Mouse (Mus musculus) limb, embryonic 14.5 days (tissue): ENCODE measurements at regions not wholly inside any gene's neighbourhood (a gene's known extent, or its start where the extent isn't known, plus 50 kb on each side); places are given as distances from the start of the nearest gene placed in this dataset.
"Not testable (repeated sequence)": the region's sequence is repeated elsewhere in the genome, so short reads cannot be mapped to it uniquely, and the experiment has no call there.

Experiments
- ATAC-seq: fragments of 200-750 bp; cut with Nextera tagmentation; 2 replicates; pipeline ENCODE4 v1.8.0; 2017; ENCODE audit warnings: low read depth, moderate number of reproducible peaks, moderate TSS enrichment; ENCODE audit not compliant: low FRiP score
- DNase-seq: peaks from one replicate; pipeline ENCODE4 v3.0.0-alpha.2; 2015; ENCODE audit warnings: low spot score
- H3K27ac ChIP-seq: fragments of 300-500 bp; sonication (generic); replicated peaks from 2 replicates; pipeline ENCODE4 v1.5.1; 2014; ENCODE audit warnings: low read depth, mild to moderate bottlenecking, low read length, moderate library complexity, mixed read lengths
- H3K27me3 ChIP-seq: fragments of 300-500 bp; sonication (generic); 2 replicates; pipeline ENCODE4 v1.6.1; 2014; ENCODE audit warnings: low read length, mixed read lengths; ENCODE audit not compliant: control insufficient read depth, insufficient read depth
- H3K36me3 ChIP-seq: fragments of 300-500 bp; sonication (generic); 2 replicates; pipeline ENCODE4 v1.6.1; 2014; ENCODE audit warnings: mild to moderate bottlenecking, low read length, moderate library complexity, mixed read lengths; ENCODE audit not compliant: control insufficient read depth, insufficient read depth
- H3K4me1 ChIP-seq: fragments of 300-500 bp; sonication (generic); 2 replicates; pipeline ENCODE4 v1.6.1; 2014; ENCODE audit warnings: antibody characterized with exemption, low read length, mixed read lengths; ENCODE audit not compliant: control insufficient read depth, insufficient read depth
- H3K4me2 ChIP-seq: fragments of 300-500 bp; sonication (generic); replicated peaks from 2 replicates; pipeline ENCODE4 v1.6.1; 2014; ENCODE audit warnings: low read depth, mild to moderate bottlenecking, low read length, moderate library complexity; ENCODE audit not compliant: severe bottlenecking
- H3K4me3 ChIP-seq: fragments of 300-500 bp; sonication (generic); replicated peaks from 2 replicates; pipeline ENCODE4 v1.5.1; 2014; ENCODE audit warnings: low read length
- H3K9ac ChIP-seq: fragments of 300-500 bp; sonication (generic); 2 replicates; pipeline ENCODE4 v1.6.1; 2014; ENCODE audit warnings: mild to moderate bottlenecking, low read depth, low read length, moderate library complexity; ENCODE audit not compliant: severe bottlenecking
- H3K9me3 ChIP-seq: fragments of 300-500 bp; sonication (generic); 2 replicates; pipeline ENCODE4 v1.6.1; 2016; ENCODE audit warnings: low read length; ENCODE audit not compliant: control insufficient read depth
- POLR2A ChIP-seq: fragments of 200-500 bp; IDR thresholded peaks from 2 replicates; pipeline ENCODE4 v1.8.0; 2012; ENCODE audit warnings: inconsistent platforms, mild to moderate bottlenecking, moderate library complexity, borderline replicate concordance; ENCODE audit not compliant: insufficient read depth, insufficient read length; ENCODE audit errors: extremely low read depth
- WGBS: fragments of 180-500 bp; shearing (Covaris S2); extraction: QIAGEN DNeasy Blood & Tissue Kit; methylation state at CpG from one replicate; pipeline ENCODE4 v1.1.7; 2014; 5-methylcytosine and 5-hydroxymethylcytosine counted together

GRCm38 (mm10) chr19:35529276-35529675 is 528.0 kb downstream of the Htr7 start:
- WGBS = 49% methylated on average over 1 of the region's 1 CpGs
- no peak overlapping the region for H3K4me2 ChIP-seq

GRCm38 (mm10) chr19:35493721-35494120 is 563.6 kb downstream of the Htr7 start:
- DNase-seq = peak; percentile 63

More at GRCm38 (mm10) chr19:35529276-35529675, 528.0 kb downstream of the Htr7 start:
- Histone ChIP-seq H3K9ac (no peak overlapping the region), H3K27me3 (no peaks in the 10 kb centered on the region), H3K9me3 (no peaks in the 10 kb centered on the region), H3K4me3 (no peak overlapping the region), H3K27ac (no peak overlapping the region), H3K4me1 (no peaks in the 10 kb centered on the region), H3K36me3 (no peaks in the 10 kb centered on the region)
- ATAC-seq (no peak), DNase-seq (no peak)
- no peak for TF ChIP-seq POLR2A

GRCm38 (mm10) chr19:35491354-35491753 is 566.0 kb downstream of the Htr7 start:
- H3K27me3 ChIP-seq = no peaks in the 10 kb centered on the region
- TF ChIP-seq POLR2A = no peak
- WGBS = 82% methylated on average over 8 of the region's 8 CpGs
- no peaks in the 10 kb centered on the region for H3K4me1 ChIP-seq
- H3K9me3 ChIP-seq = no peaks in the 10 kb centered on the region
- no peak overlapping the region for H3K4me2 ChIP-seq
- H3K9ac ChIP-seq = no peak overlapping the region
- no peak overlapping the region for H3K27ac ChIP-seq
- H3K4me3 ChIP-seq = no peak overlapping the region
- DNase-seq (no peak), ATAC-seq (no peak)
- no peaks in the 10 kb centered on the region for H3K36me3 ChIP-seq

More at GRCm38 (mm10) chr19:35493721-35494120, 563.6 kb downstream of the Htr7 start:
- ATAC-seq = no peak
- TF ChIP-seq POLR2A = no peak
- H3K36me3 ChIP-seq = no peaks in the 10 kb centered on the region
- H3K4me3 ChIP-seq = no peak overlapping the region
- H3K27me3 ChIP-seq = no peaks in the 10 kb centered on the region
- no peaks in the 10 kb centered on the region for H3K9me3 ChIP-seq
- no peak overlapping the region for H3K4me2 ChIP-seq
- no peak overlapping the region for H3K27ac ChIP-seq
- WGBS = 39% methylated on average over 4 of the region's 4 CpGs
- no peaks in the 10 kb centered on the region for H3K4me1 ChIP-seq
- H3K9ac ChIP-seq = no peak overlapping the region

GRCm38 (mm10) chr19:35485616-35486015 is 563.5 kb downstream of the Kif20b start:
- 91% methylated on average over 2 of the region's 2 CpGs for WGBS

GRCm38 (mm10) chr19:35482469-35482868 is 560.3 kb downstream of the Kif20b start:
- H3K27ac ChIP-seq = no peak overlapping the region
- H3K9ac ChIP-seq = no peak overlapping the region
- H3K36me3 ChIP-seq = no peaks in the 10 kb centered on the region
- no peaks in the 10 kb centered on the region for H3K27me3 ChIP-seq
- no peaks in the 10 kb centered on the region for H3K9me3 ChIP-seq
- H3K4me1 ChIP-seq = no peaks in the 10 kb centered on the region
- ATAC-seq = no peak
- TF ChIP-seq POLR2A = no peak
- WGBS = 69% methylated on average over 1 of the region's 1 CpGs
- H3K4me3 ChIP-seq = no peak overlapping the region
- H3K4me2 ChIP-seq = no peak overlapping the region
- DNase-seq = no peak

More at GRCm38 (mm10) chr19:35485616-35486015, 563.5 kb downstream of the Kif20b start:
- H3K27ac ChIP-seq, H3K4me1 ChIP-seq, H3K4me3 ChIP-seq, H3K9ac ChIP-seq, DNase-seq, H3K27me3 ChIP-seq, H3K9me3 ChIP-seq, H3K36me3 ChIP-seq, ATAC-seq, H3K4me2 ChIP-seq: not testable (repeated sequence)

GRCm38 (mm10) chr19:35453942-35454341 is 531.8 kb downstream of the Kif20b start:
- Histone ChIP-seq H3K36me3 (no peaks in the 10 kb centered on the region), H3K27ac (no peak overlapping the region), H3K4me3 (no peak overlapping the region), H3K4me1 (no peaks in the 10 kb centered on the region), H3K4me2 (no peak overlapping the region), H3K9me3 (no peaks in the 10 kb centered on the region), H3K27me3 (no peaks in the 10 kb centered on the region), H3K9ac (no peak overlapping the region)
- ATAC-seq (no peak), DNase-seq (no peak)
- WGBS = 71% methylated on average over 3 of the region's 3 CpGs
- TF ChIP-seq POLR2A = no peak
